Mouse (Mus musculus): ENCODE results near the gene Col3a1.

- TF ChIP-seq CTCF (IDR thresholded peaks at IDR 0.05; ENCODE audit: low read depth, low read length) (no peak), POLR2A (IDR thresholded peaks at IDR 0.05; ENCODE audit: extremely low read depth, insufficient read depth, low read length) (no peak)
These were observed 68.8 kb downstream of the Col3a1 start for GRCm38 (mm10) chr1:45379992-45380690.

Data from liver, adult 2 months (tissue).